Mouse (Mus musculus): ENCODE measurements around the gene Tmem94.

Tmem94 gene

GRCm38 (mm10) chr11:115841044-115841443 is 75.8 kb downstream of the Tmem94 start:
- in situ Hi-C loops (cut with MboI; ENCODE audit: low pct_unique_long_range_greater_than_20kb in 1 of 2, low sequenced_read_pairs in 2 of 2, unreplicated experiment in 1 of 2) = no loop called here

- in situ Hi-C loops (cut with MboI; ENCODE audit: low pct_unique_long_range_greater_than_20kb in 1 of 2, low sequenced_read_pairs in 2 of 2, unreplicated experiment in 1 of 2) = no loop called here
Measured at GRCm38 (mm10) chr11:115841961-115842550, 76.8 kb downstream of the Tmem94 start.

- in situ Hi-C loops (cut with MboI; ENCODE audit: low pct_unique_long_range_greater_than_20kb in 1 of 2, low sequenced_read_pairs in 2 of 2, unreplicated experiment in 1 of 2) = no loop called here
Measured at GRCm38 (mm10) chr11:115843141-115843890, 78.1 kb downstream of the Tmem94 start.

GRCm38 (mm10) chr11:115843891-115844239 is 78.6 kb downstream of the Tmem94 start:
- in situ Hi-C loops (cut with MboI; ENCODE audit: low pct_unique_long_range_greater_than_20kb in 1 of 2, low sequenced_read_pairs in 2 of 2, unreplicated experiment in 1 of 2) = no loop called here

GRCm38 (mm10) chr11:115844240-115844639 is 79.0 kb downstream of the Tmem94 start:
- in situ Hi-C loops (cut with MboI; ENCODE audit: low pct_unique_long_range_greater_than_20kb in 1 of 2, low sequenced_read_pairs in 2 of 2, unreplicated experiment in 1 of 2) = no loop called here

GRCm38 (mm10) chr11:115845819-115846218 is 80.6 kb downstream of the Tmem94 start:
- in situ Hi-C loops (cut with MboI; ENCODE audit: low pct_unique_long_range_greater_than_20kb in 1 of 2, low sequenced_read_pairs in 2 of 2, unreplicated experiment in 1 of 2) = no loop called here
